In genomic region chr7:75739075-75739725, GRCm38 (mm10) we compare ENCODE assay signal across 8 mouse cellular contexts.
A peak's percentile ranks its signal among the peaks of the same experiment; 100 is the strongest.
DNase-seq lines count a peak whose midpoint lies in the region; ATAC-seq and TF ChIP-seq lines count a peak whose summit lies in the region.

No protein-coding gene starts in this region.

- no peak for TF ChIP-seq POLR2A in cerebellum, adult 2 months (IDR thresholded peaks at IDR 0.05; ENCODE audit: borderline replicate concordance, insufficient read depth, low read length)

- no peak overlapping the region for H3K4me2 ChIP-seq in hindbrain, embryonic 12.5 days (replicated peaks)

- H3K4me1 ChIP-seq in cerebellum, adult 2 months (ENCODE audit: control insufficient read depth, insufficient read depth, low read length), result no peaks in the 10 kb centered on the region
- no peaks in the 10 kb centered on the region for H3K4me1 ChIP-seq in hindbrain, embryonic 12.5 days

- peak; percentile 85 for ATAC-seq in hindbrain, embryonic 12.5 days (ENCODE audit: low FRiP score)

- H3K4me3 ChIP-seq in cerebellum, adult 2 months (replicated peaks; ENCODE audit: insufficient read depth, low read depth, low read length), result no peak overlapping the region
- no peak overlapping the region for H3K4me3 ChIP-seq in hindbrain, embryonic 12.5 days

- WGBS in cerebellum, adult 2 months, result 52% methylated on average over 10 of the region's 10 CpGs
- WGBS in hindbrain, embryonic 12.5 days, result 59% methylated on average over 10 of the region's 10 CpGs

- H3K36me3 ChIP-seq in hindbrain, embryonic 12.5 days, result peaks cover 24% of the 10 kb centered on the region

- no peaks in the 10 kb centered on the region for H3K27me3 ChIP-seq in cerebellum, adult 2 months (ENCODE audit: control insufficient read depth, insufficient read depth, low read length)
- no peaks in the 10 kb centered on the region for H3K27me3 ChIP-seq in hindbrain, embryonic 12.5 days

- peak; percentile 78 for DNase-seq in MN1 (ENCODE audit: low spot score)
- DNase-seq in cerebellum, adult 2 months, result peak; percentile 36
- DNase-seq in forelimb bud, embryonic 11.5 days (ENCODE audit: low read depth, low spot score), result peak; percentile 62
- peak; percentile 62 for DNase-seq in layer of hippocampus, adult 9-11 months
- peak; percentile 75 for DNase-seq in lung, postnatal 10 days
- DNase-seq in retina, embryonic 14.5 days (ENCODE audit: low spot score), result peak; percentile 78
- DNase-seq in thymus, postnatal 4 days, result peak; percentile 70

- H3K9me3 ChIP-seq in hindbrain, embryonic 12.5 days (replicated peaks), result no peaks in the 10 kb centered on the region

- no peak overlapping the region for H3K9ac ChIP-seq in hindbrain, embryonic 12.5 days

- TF ChIP-seq CTCF in cerebellum, adult 2 months (IDR thresholded peaks at IDR 0.05; ENCODE audit: borderline replicate concordance, insufficient read depth, low read depth, low read length), result peak; percentile 95

- H3K27ac ChIP-seq in cerebellum, adult 2 months (ENCODE audit: insufficient read depth, low read length), result no peak overlapping the region
- H3K27ac ChIP-seq in hindbrain, embryonic 12.5 days, result no peak overlapping the region
